Mouse (Mus musculus) CH12.LX (cell line): Measurements from ENCODE around the gene Ndufb10. TPM values are rescaled to one million over a fixed set of nuclear protein-coding genes. Genes with fewer than 3 reads are reported as not detected.

Source experiments
- DNase-seq: peaks from one replicate; pipeline ENCODE4 v3.0.0-alpha.2; 2013; ENCODE audit errors: extremely low read depth
- H3K27ac ChIP-seq: 2 replicates; pipeline ENCODE4 v1.5.1; 2012; ENCODE audit warnings: low read depth, mild to moderate bottlenecking, control low read depth, moderate library complexity; ENCODE audit not compliant: insufficient read depth
- H3K27me3 ChIP-seq: replicated peaks from 2 replicates; pipeline ENCODE3; 2012; ENCODE audit warnings: inconsistent platforms
- H3K36me3 ChIP-seq, 2 experiments: replicated peaks in 1 of 2; 2 replicates each; pipeline versions ENCODE3 to v1.6.1; 2012; ENCODE audit warnings: inconsistent platforms in 1 of 2, low read length in 1 of 2, mild to moderate bottlenecking in 1 of 2, mixed read lengths in 1 of 2, moderate library complexity in 1 of 2; ENCODE audit not compliant: control insufficient read depth in 1 of 2, insufficient read depth in 1 of 2
- H3K4me1 ChIP-seq, 2 experiments: 2 replicates each; pipeline ENCODE4 v1.6.1; 2012; ENCODE audit warnings: inconsistent platforms in 1 of 2, moderate library complexity in 1 of 2; ENCODE audit not compliant: insufficient read depth in 2 of 2, control insufficient read depth in 1 of 2
- H3K4me2 ChIP-seq: 2 replicates; pipeline ENCODE4 v1.6.1; 2012; ENCODE audit warnings: low read depth, mild to moderate bottlenecking, control low read depth; ENCODE audit not compliant: poor library complexity, insufficient read depth, severe bottlenecking
- H3K4me3 ChIP-seq, 3 experiments: fragments of 150-350 bp in 1 of 3; sonication (generic) in 1 of 3; replicated peaks in 1 of 3; 2 replicates each; pipeline versions ENCODE3 to v1.5.1; 2011 to 2012; ENCODE audit warnings: low read depth in 2 of 3, low read length in 2 of 3, mild to moderate bottlenecking in 2 of 3, moderate library complexity in 2 of 3, control low read depth in 1 of 3, improper control_type of control experiment in 1 of 3, inconsistent platforms in 1 of 3, mixed read lengths in 1 of 3; ENCODE audit not compliant: poor library complexity in 1 of 3
- H3K79me2 ChIP-seq: replicated peaks from 2 replicates; pipeline ENCODE4 v1.6.1; 2012; ENCODE audit warnings: mild to moderate bottlenecking, moderate library complexity; ENCODE audit not compliant: control insufficient read depth, poor library complexity, insufficient read depth, severe bottlenecking; ENCODE audit errors: extremely low read depth
- H3K9ac ChIP-seq: 2 replicates; pipeline ENCODE4 v1.6.1; 2012; ENCODE audit warnings: low read depth, mild to moderate bottlenecking, control low read depth, moderate library complexity; ENCODE audit not compliant: insufficient read depth
- H3K9me3 ChIP-seq: replicated peaks from 2 replicates; pipeline ENCODE3; 2012; ENCODE audit warnings: low read length, inconsistent platforms, mixed read lengths
- BHLHE40 ChIP-seq: IDR thresholded peaks from 2 replicates; pipeline ENCODE4 v1.6.1; 2011; ENCODE audit warnings: mild to moderate bottlenecking, low read depth, low read length, improper control_type of control experiment
- CHD1 ChIP-seq: IDR thresholded peaks from 2 replicates; pipeline ENCODE4 v1.6.1; 2012; ENCODE audit warnings: low read depth, low read length, improper control_type of control experiment, inconsistent platforms
- E2F4 ChIP-seq: IDR thresholded peaks from 2 replicates; pipeline ENCODE4 v1.6.1; 2011; ENCODE audit warnings: low read depth, low read length, improper control_type of control experiment; ENCODE audit not compliant: insufficient replicate concordance
- GABPA ChIP-seq: IDR thresholded peaks from 2 replicates; pipeline ENCODE4 v1.6.1; 2012; ENCODE audit warnings: low read depth, low read length, improper control_type of control experiment, inconsistent platforms; ENCODE audit not compliant: insufficient replicate concordance
- HCFC1 ChIP-seq: IDR thresholded peaks from 2 replicates; pipeline ENCODE4 v1.6.1; 2012; ENCODE audit warnings: low read depth, mild to moderate bottlenecking, inconsistent platforms, low read length, improper control_type of control experiment
- IRF4 ChIP-seq: IDR thresholded peaks from 2 replicates; pipeline ENCODE4 v1.6.1; 2014; ENCODE audit warnings: low read depth, mild to moderate bottlenecking, inconsistent platforms, low read length, improper control_type of control experiment
- JUN ChIP-seq: IDR thresholded peaks from 2 replicates; pipeline ENCODE4 v1.6.1; 2011; ENCODE audit warnings: low read depth, mild to moderate bottlenecking, low read length, improper control_type of control experiment, moderate library complexity; ENCODE audit not compliant: insufficient read depth
- JUND ChIP-seq: conservative IDR thresholded peaks from 2 replicates; pipeline ENCODE4 v1.6.1; 2011; ENCODE audit warnings: low read depth, low read length, improper control_type of control experiment
- MAX ChIP-seq: IDR thresholded peaks from 2 replicates; pipeline ENCODE4 v1.6.1; 2011; ENCODE audit warnings: low read length, improper control_type of control experiment
- MAZ ChIP-seq: IDR thresholded peaks from 2 replicates; pipeline ENCODE4 v1.6.1; 2012; ENCODE audit warnings: low read depth, mild to moderate bottlenecking, inconsistent platforms, low read length, improper control_type of control experiment, moderate library complexity
- NRF1 ChIP-seq: IDR thresholded peaks from 2 replicates; pipeline ENCODE4 v1.6.1; 2014; ENCODE audit warnings: low read depth, mild to moderate bottlenecking, inconsistent platforms, low read length, improper control_type of control experiment, moderate library complexity
- POLR2A ChIP-seq: IDR thresholded peaks from 2 replicates; pipeline ENCODE4 v1.6.1; 2011; ENCODE audit warnings: low read depth, mild to moderate bottlenecking, improper control_type of control experiment, low read length
- POLR2AphosphoS2 ChIP-seq: IDR thresholded peaks from 2 replicates; pipeline ENCODE4 v1.6.1; 2011; ENCODE audit warnings: low read depth, low read length, improper control_type of control experiment
- SIN3A ChIP-seq: IDR thresholded peaks from 2 replicates; pipeline ENCODE4 v1.6.1; 2012; ENCODE audit warnings: low read length, improper control_type of control experiment, inconsistent platforms
- USF1 ChIP-seq: IDR thresholded peaks from 2 replicates; pipeline ENCODE4 v1.6.1; 2014; ENCODE audit warnings: low read depth, mild to moderate bottlenecking, inconsistent platforms, low read length, improper control_type of control experiment
- USF2 ChIP-seq: conservative IDR thresholded peaks from 2 replicates; pipeline ENCODE4 v1.6.1; 2011; ENCODE audit warnings: low read depth, low read length, improper control_type of control experiment
- ZC3H11A ChIP-seq: IDR thresholded peaks from 2 replicates; pipeline ENCODE4 v1.6.1; 2012; ENCODE audit warnings: low read depth, mild to moderate bottlenecking, inconsistent platforms, low read length, improper control_type of control experiment
- dilution Hi-C: fragments of 300-500 bp; cut with MboI; formaldehyde crosslinking; loops from 2 replicates; pipeline ENCODE4 v1.14.3; 2020; ENCODE audit warnings: low sequenced_read_pairs; ENCODE audit not compliant: extremely low pct_unique_long_range_greater_than_20kb, extremely low pct_ligation_motif_present
- in situ Hi-C: fragments of 300-500 bp; cut with MboI; formaldehyde crosslinking; loops from 3 replicates; pipeline ENCODE4 v1.14.3; 2019; ENCODE audit warnings: low sequenced_read_pairs, low pct_ligation_motif_present, low pct_unique_long_range_greater_than_20kb, mixed read lengths
- polyA plus RNA-seq: library from polyadenylated mRNA; unstranded; fragments of >175 nt; gene quantifications from 2 replicates; pipeline ENCODE4 v1.2.1, GENCODE M21; 2012; ENCODE audit warnings: low read depth; ENCODE audit not compliant: insufficient read length
- total RNA-seq, 2 experiments: library from RNA; depleted of rRNA; stranded (reverse); fragments of 300-350 nt in 1 of 2; fragments of >200 nt in 1 of 2; gene quantifications; 2 replicates each; pipeline ENCODE4 v1.2.3; 2012 to 2014

The Ndufb10 gene
- total and polyA plus RNA-seq, 3 experiments = 136 to 207 (median 188) TPM

- dilution Hi-C loops = no loop called here
- TF ChIP-seq BHLHE40 (no peak), CHD1 (no peak), JUN (no peak), POLR2AphosphoS2 (no peak), USF1 (no peak), SIN3A (no peak), HCFC1 (no peak), E2F4 (no peak), USF2 (no peak), GABPA (no peak), MAX (no peak), ZC3H11A (no peak), IRF4 (no peak), NRF1 (no peak), MAZ (no peak)
- Histone ChIP-seq H3K4me2 (no peak overlapping the region), H3K9me3 (no peaks in the 10 kb centered on the region), H3K79me2 (no peaks in the 10 kb centered on the region), H3K9ac (no peak overlapping the region), H3K27me3 (peaks cover 31% of the 10 kb centered on the region), H3K27ac (no peak overlapping the region), H3K4me1 (peaks cover 0 to 10% of the 10 kb centered on the region in 2 experiments; a peak in 1 of 4 replicates), H3K36me3 (peaks cover 12 to 35% of the 10 kb centered on the region in 2 experiments), H3K4me3 (no peak overlapping the region)
- in situ Hi-C loops = loop anchor here (5.0 kb wide), 2 partner anchors 63 to 143 kb away; partner anchors contain the start of genes Nubp2 and Spsb3
- DNase-seq = no peak
Measured at GRCm38 (mm10) chr17:24744381-24744780, 20.1 kb upstream of the Ndufb10 start.

GRCm38 (mm10) chr17:24743896-24744295 lies 19.6 kb upstream of the Ndufb10 start:
- peaks cover 26% of the 10 kb centered on the region for H3K27me3 ChIP-seq
- no peak for DNase-seq
- H3K9ac ChIP-seq = no peak overlapping the region
- no peak overlapping the region for H3K27ac ChIP-seq
- H3K4me3 ChIP-seq = no peak overlapping the region
- TF ChIP-seq USF1 (no peak), JUND (no peak), POLR2A (no peak), E2F4 (no peak)
- no peaks in the 10 kb centered on the region for H3K79me2 ChIP-seq
- dilution Hi-C loops (no loop called here), in situ Hi-C loops (loop anchor here (5.0 kb wide), 2 partner anchors 63 to 143 kb away; partner anchors contain the start of genes Nubp2 and Spsb3)
- no peaks in the 10 kb centered on the region for H3K9me3 ChIP-seq
- H3K4me2 ChIP-seq = no peak overlapping the region
- H3K4me1 ChIP-seq = peaks cover 0 to 10% of the 10 kb centered on the region in 2 experiments; a peak in 1 of 4 replicates
- peaks cover 13 to 38% of the 10 kb centered on the region in 2 experiments for H3K36me3 ChIP-seq
